24 mouse cellular contexts compared by ENCODE assay signal in the genomic region with DNA sequence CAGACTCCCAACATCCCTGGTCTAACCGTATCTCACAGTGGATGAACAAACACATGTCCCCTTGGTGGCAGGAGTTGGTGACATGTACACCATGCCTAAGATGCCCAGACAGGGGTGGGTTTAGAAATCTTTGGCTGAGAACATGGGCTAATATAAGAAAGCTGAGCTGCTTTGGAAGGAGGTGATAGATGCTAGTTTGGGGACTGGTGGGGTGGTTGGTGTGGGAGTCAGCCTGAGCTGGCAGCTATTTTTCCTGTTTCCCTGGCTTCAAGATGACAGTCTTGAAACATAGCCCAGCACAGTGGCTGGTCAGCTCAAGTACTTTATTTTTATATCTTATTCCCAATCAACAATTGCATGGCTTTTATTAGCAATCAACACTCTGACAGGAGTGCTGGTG.
DNase-seq lines count a peak whose midpoint lies in the region; ATAC-seq lines count a peak whose summit lies in the region.
"Had no signal": no experiment of that assay in that cellular context is flagged by ENCODE, and none has a peak within 500 bp of the region (broad histone marks: within the 10 kb centered on the region; RNA-seq: fewer than 3 reads in every experiment).

No protein-coding gene starts in this region.

- no peak overlapping the region for H3K9ac ChIP-seq in liver, embryonic 11.5 days (ENCODE audit: low read depth, low read length)
- H3K9ac ChIP-seq: forebrain, postnatal 0 days; heart, embryonic 13.5 days; hindbrain, embryonic 14.5 days had no signal

- H3K4me3 ChIP-seq in liver, embryonic 11.5 days (ENCODE audit: low read depth, low read length) = no peak overlapping the region
- H3K4me3 ChIP-seq: heart, adult 2 months; heart, embryonic 10.5 days; heart, embryonic 13.5 days had no signal

- no peaks in the 10 kb centered on the region for H3K4me1 ChIP-seq in liver, embryonic 11.5 days (replicated peaks; ENCODE audit: control insufficient read depth, insufficient read depth, low read length)
- H3K4me1 ChIP-seq: heart, embryonic 10.5 days; heart, embryonic 13.5 days had no signal

- no peaks in the 10 kb centered on the region for H3K9me3 ChIP-seq in liver, embryonic 11.5 days (ENCODE audit: control insufficient read depth, low read length)
- H3K9me3 ChIP-seq: heart, embryonic 10.5 days had no signal

- H3K36me3 ChIP-seq in liver, embryonic 11.5 days (ENCODE audit: control insufficient read depth, insufficient read depth, low read length) = no peaks in the 10 kb centered on the region
- H3K36me3 ChIP-seq: heart, embryonic 10.5 days; heart, embryonic 13.5 days had no signal

- no peak overlapping the region for H3K27ac ChIP-seq in liver, embryonic 11.5 days (ENCODE audit: low read depth, low read length)
- H3K27ac ChIP-seq: heart, adult 2 months; heart, embryonic 10.5 days; heart, embryonic 13.5 days; hindbrain, embryonic 14.5 days; hindbrain, postnatal 0 days had no signal

- no peak overlapping the region for H3K4me2 ChIP-seq in liver, embryonic 11.5 days
- H3K4me2 ChIP-seq: heart, embryonic 13.5 days; hindbrain, embryonic 14.5 days had no signal

- no peak for DNase-seq in frontal cortex, postnatal 10 days (ENCODE audit: low spot score in 2 of 2)
- DNase-seq in left cerebral cortex, adult 18-20 months (ENCODE audit: low spot score in 2 of 2) = peak; percentile 10 to 50
- DNase-seq in left cerebral cortex, adult 11 months (ENCODE audit: low spot score) = no peak
- DNase-seq in right cerebral cortex, adult 18-20 months = peak; percentile 41
- DNase-seq in right cerebral cortex, postnatal 4 days = no peak
- peak; percentile 24 for DNase-seq in right cerebral cortex, postnatal 25 days
- DNase-seq in liver, embryonic 11.5 days (ENCODE audit: low spot score) = no peak
- DNase-seq: adrenal gland, adult 8-10 months; adrenal gland, postnatal 25 days; cerebellum, adult 18-20 months; cerebellum, adult 9-10 months; cerebellum, postnatal 14 days; forebrain, postnatal 0 days; gastrocnemius, postnatal 25 days; heart, adult 2 months; heart, postnatal 14 days; heart, postnatal 4 days had no signal

- WGBS in liver, embryonic 11.5 days = 93% methylated on average over 1 of the region's 1 CpGs

- peak; percentile 78 for ATAC-seq in frontal cortex, adult (ENCODE audit: low TSS enrichment)
- ATAC-seq in liver, embryonic 11.5 days (replicated peaks; ENCODE audit: low FRiP score) = no peak
- ATAC-seq: activated CD4-positive, CD25-positive, alpha-beta regulatory T cell, adult 4 months; forebrain, embryonic 14.5 days; forebrain, postnatal 0 days; hindbrain, postnatal 0 days had no signal

- no peaks in the 10 kb centered on the region for H3K27me3 ChIP-seq in liver, embryonic 11.5 days (replicated peaks; ENCODE audit: control insufficient read depth, insufficient read depth, low read length)
- H3K27me3 ChIP-seq: heart, embryonic 13.5 days had no signal

Comparison
In these comparisons a context has a peak if more than half of its experiments do, and no peak if none do; other contexts are left out.
1. DNase-seq: peak in left cerebral cortex, adult 18-20 months (2 of 2), right cerebral cortex, adult 18-20 months (single experiment) and right cerebral cortex, postnatal 25 days (single experiment); none in frontal cortex, postnatal 10 days (0 of 2), left cerebral cortex, adult 11 months (single experiment), right cerebral cortex, postnatal 4 days (single experiment) and liver, embryonic 11.5 days (single experiment).